In the genomic region with DNA sequence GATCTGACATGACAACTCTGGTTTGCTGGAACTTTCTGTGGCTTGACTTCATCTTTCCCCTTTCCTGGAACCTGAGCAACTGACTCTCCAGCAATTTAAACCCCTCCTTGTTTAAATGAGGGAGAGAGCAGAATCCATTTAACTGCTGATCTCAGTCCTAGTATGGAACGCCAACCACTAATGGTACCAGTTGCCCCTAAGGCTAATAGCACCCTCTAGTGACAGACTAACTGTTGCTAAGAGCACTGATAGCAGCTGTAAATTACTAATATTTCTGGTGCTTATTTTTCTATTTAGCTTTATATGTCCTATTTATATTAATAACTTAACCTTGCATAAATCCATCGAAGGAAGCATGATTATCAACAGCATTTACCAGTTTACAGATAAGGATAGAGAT, we compare ENCODE assay signal across 17 mouse cellular contexts.
DNase-seq lines count a peak whose midpoint lies in the region; ATAC-seq and TF ChIP-seq lines count a peak whose summit lies in the region.
"Had no signal": no experiment of that assay in that cellular context is flagged by ENCODE, and none has a peak within 500 bp of the region (broad histone marks: within the 10 kb centered on the region; RNA-seq: fewer than 3 reads in every experiment).

No protein-coding gene starts in this region.

- no peak for TF ChIP-seq EP300 in stomach, postnatal 0 days (optimal IDR thresholded peaks at IDR 0.05)

- intact Hi-C loops in gastrocnemius, adult 2 months (cut with DNase I) = loop anchor here (2.0 kb wide), 1 partner anchor 169 kb away; no protein-coding TSS in a partner anchor

- no peak overlapping the region for H3K4me3 ChIP-seq in gastrocnemius, adult 2 months
- no peak overlapping the region for H3K4me3 ChIP-seq in liver, adult 2 months (ENCODE audit: insufficient read depth, low read depth, low read length)
- H3K4me3 ChIP-seq in spleen, adult 2 months (ENCODE audit: extremely low read depth, insufficient read depth, insufficient read length) = no peak overlapping the region
- no peak overlapping the region for H3K4me3 ChIP-seq in stomach, postnatal 0 days (ENCODE audit: low read depth, low read length)
- H3K4me3 ChIP-seq: hindbrain, embryonic 13.5 days; limb, embryonic 15.5 days; stomach, embryonic 15.5 days had no signal

- H3K4me2 ChIP-seq in stomach, postnatal 0 days (replicated peaks; ENCODE audit: low read depth) = no peak overlapping the region
- H3K4me2 ChIP-seq: hindbrain, embryonic 13.5 days; limb, embryonic 15.5 days; stomach, embryonic 15.5 days had no signal

- no peaks in the 10 kb centered on the region for H3K9me3 ChIP-seq in stomach, postnatal 0 days (ENCODE audit: control insufficient read depth, low read length)
- H3K9me3 ChIP-seq: hindbrain, embryonic 13.5 days; limb, embryonic 15.5 days; stomach, embryonic 15.5 days had no signal

- no peaks in the 10 kb centered on the region for H3K36me3 ChIP-seq in liver, adult 2 months (ENCODE audit: control insufficient read depth, insufficient read depth, low read length)
- no peaks in the 10 kb centered on the region for H3K36me3 ChIP-seq in spleen, adult 2 months (ENCODE audit: control insufficient read depth, insufficient read depth, low read length)
- no peaks in the 10 kb centered on the region for H3K36me3 ChIP-seq in stomach, postnatal 0 days (ENCODE audit: control insufficient read depth, insufficient read depth, low read length)
- H3K36me3 ChIP-seq: hindbrain, embryonic 13.5 days; limb, embryonic 15.5 days; stomach, embryonic 15.5 days had no signal

- no peaks in the 10 kb centered on the region for H3K27me3 ChIP-seq in liver, adult 2 months (ENCODE audit: control insufficient read depth, insufficient read depth, low read length)
- no peaks in the 10 kb centered on the region for H3K27me3 ChIP-seq in spleen, adult 2 months (ENCODE audit: control insufficient read depth, insufficient read depth, low read length)
- no peaks in the 10 kb centered on the region for H3K27me3 ChIP-seq in stomach, postnatal 0 days (ENCODE audit: control insufficient read depth, insufficient read depth, low read length)
- H3K27me3 ChIP-seq: hindbrain, embryonic 13.5 days; limb, embryonic 15.5 days; stomach, embryonic 15.5 days had no signal

- no peak overlapping the region for H3K9ac ChIP-seq in liver, adult 2 months (ENCODE audit: low read depth, low read length)
- H3K9ac ChIP-seq in stomach, postnatal 0 days (ENCODE audit: low read length) = no peak overlapping the region
- H3K9ac ChIP-seq: hindbrain, embryonic 13.5 days; limb, embryonic 15.5 days; stomach, embryonic 15.5 days had no signal

- H3K79me2 ChIP-seq in liver, adult 2 months (ENCODE audit: control insufficient read depth, insufficient read depth, low read length) = no peaks in the 10 kb centered on the region

- TF ChIP-seq POLR2A in liver, adult 2 months (IDR thresholded peaks at IDR 0.05; ENCODE audit: extremely low read depth, insufficient read depth, low read length) = no peak
- TF ChIP-seq POLR2A in spleen, adult 2 months (IDR thresholded peaks at IDR 0.05; ENCODE audit: low read depth, low read length) = no peak

- H3K4me1 ChIP-seq in liver, adult 2 months (ENCODE audit: control insufficient read depth, insufficient read depth, low read length) = peaks cover 10% of the 10 kb centered on the region
- H3K4me1 ChIP-seq in spleen, adult 2 months (ENCODE audit: control insufficient read depth, insufficient read depth, insufficient read length) = peaks cover 48% of the 10 kb centered on the region
- no peaks in the 10 kb centered on the region for H3K4me1 ChIP-seq in stomach, postnatal 0 days (replicated peaks; ENCODE audit: control insufficient read depth, insufficient read depth)
- H3K4me1 ChIP-seq: hindbrain, embryonic 13.5 days; limb, embryonic 15.5 days; stomach, embryonic 15.5 days had no signal

- no peak overlapping the region for H3K27ac ChIP-seq in gastrocnemius, adult 2 months
- no peak overlapping the region for H3K27ac ChIP-seq in liver, adult 2 months (replicated peaks; ENCODE audit: insufficient read depth, low read depth, low read length)
- H3K27ac ChIP-seq in spleen, adult 2 months (ENCODE audit: insufficient read depth, low read length) = peak overlapping the region; percentile 76
- no peak overlapping the region for H3K27ac ChIP-seq in stomach, postnatal 0 days (replicated peaks)
- H3K27ac ChIP-seq: hindbrain, embryonic 13.5 days; limb, embryonic 15.5 days; stomach, embryonic 15.5 days had no signal

- DNase-seq in gastrocnemius, adult 2 months = no peak
- no peak for DNase-seq in gastrocnemius, postnatal 4 days (ENCODE audit: low spot score in 2 of 2)
- peak; percentile 70 for DNase-seq in liver, adult 2 months (ENCODE audit: extremely low read depth, low read depth, low spot score)
- no peak for DNase-seq in liver
- DNase-seq in spleen, adult 2 months (ENCODE audit: low read depth in 1 of 2, low spot score in 2 of 2) = no peak
- DNase-seq in spleen, adult 12 weeks (ENCODE audit: low spot score) = no peak
- DNase-seq in stomach, postnatal 0 days (ENCODE audit: low spot score) = no peak
- no peak for DNase-seq in spleen, adult 18-20 months
- DNase-seq: cerebellum, adult 11 months; cerebellum, postnatal 14 days; kidney, adult 11 months; midbrain, embryonic 14.5 days; retina, postnatal 1 day had no signal

- no peak for ATAC-seq in stomach, postnatal 0 days (ENCODE audit: low FRiP score, low TSS enrichment)
- ATAC-seq: forebrain, embryonic 16.5 days had no signal

- 45% methylated on average over 2 of the region's 2 CpGs for WGBS in liver, adult 2 months
- 86% methylated on average over 2 of the region's 2 CpGs for WGBS in spleen, adult 2 months
- 80% methylated on average over 2 of the region's 2 CpGs for WGBS in stomach, postnatal 0 days

- peak; percentile 65 for TF ChIP-seq CTCF in gastrocnemius, adult 2 months (IDR thresholded peaks at IDR 0.05)
- TF ChIP-seq CTCF in liver, adult 2 months (IDR thresholded peaks at IDR 0.05; ENCODE audit: low read depth, low read length) = peak; percentile 69
- peak; percentile 10; the same call in 1 of the 2 replicates for TF ChIP-seq CTCF in spleen, adult 2 months (IDR thresholded peaks at IDR 0.05; ENCODE audit: extremely low read depth, insufficient read depth, insufficient read length, insufficient replicate concordance)
- peak; percentile 71 for TF ChIP-seq CTCF in stomach, postnatal 0 days (IDR thresholded peaks at IDR 0.05; ENCODE audit: low read depth)

Comparison
In these comparisons a context has a peak if more than half of its experiments do, and no peak if none do; other contexts are left out.
1. CTCF ChIP-seq: peak in every context shown above with its lines; median percentile 71 in stomach, postnatal 0 days; 69 in liver, adult 2 months; 65 in gastrocnemius, adult 2 months; 10 in spleen, adult 2 months.